Mouse (Mus musculus): ENCODE measurements around the gene Dmac2. TPM values are rescaled to one million over a fixed set of nuclear protein-coding genes. Genes with fewer than 3 reads are reported as not detected.
A peak's percentile ranks its signal among the peaks of the same experiment; 100 is the strongest.

The Dmac2 gene
- polyA plus RNA-seq, 1 experiment from 2014 or later: 22.4 TPM

DNA sequence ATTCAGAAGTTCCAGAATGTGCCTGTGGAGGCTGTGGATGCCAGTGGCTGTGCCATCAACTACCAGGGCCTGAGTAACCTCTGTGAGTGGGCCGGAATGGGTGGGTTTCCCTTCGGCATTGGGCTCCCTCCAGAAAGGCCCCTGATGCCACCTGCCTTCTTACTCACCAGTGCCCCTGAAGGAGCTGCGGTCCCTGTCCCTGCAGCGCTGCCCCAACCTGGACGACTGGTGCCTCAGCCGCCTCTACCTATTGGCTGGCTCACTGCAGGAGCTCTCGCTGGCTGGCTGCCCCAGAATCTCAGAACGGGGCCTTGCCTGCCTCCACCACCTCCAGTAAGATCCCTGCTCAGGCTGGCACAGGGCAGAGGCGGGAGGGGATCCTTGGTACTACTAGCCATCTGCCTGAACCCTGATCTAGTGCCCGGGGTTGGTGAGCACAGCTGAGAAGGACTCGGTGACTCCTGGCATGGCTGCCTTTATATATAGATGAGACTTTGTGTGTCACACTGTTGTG lies 4.7 kb downstream of the Dmac2 start:
- Histone ChIP-seq H3K9ac (ENCODE audit: low read length) (no peak overlapping the region), H3K27me3 (ENCODE audit: control insufficient read depth, insufficient read depth, low read length) (peaks cover 14% of the 10 kb centered on the region), H3K27ac (ENCODE audit: low read depth, low read length) (no peak overlapping the region), H3K9me3 (ENCODE audit: control insufficient read depth, low read length) (no peaks in the 10 kb centered on the region), H3K4me1 (ENCODE audit: control insufficient read depth, insufficient read depth, low read length) (peaks cover 7% of the 10 kb centered on the region), H3K36me3 (ENCODE audit: control insufficient read depth, insufficient read depth, low read length) (no peaks in the 10 kb centered on the region), H3K4me3 (ENCODE audit: low read depth, low read length) (no peak overlapping the region), H3K4me2 (ENCODE audit: low read depth) (no peak overlapping the region)
- WGBS: 93% methylated on average over 11 of the region's 11 CpGs
- ATAC-seq (ENCODE audit: insufficient read depth, low FRiP score, low TSS enrichment): no peak
- no peak for DNase-seq (ENCODE audit: low spot score)

DNA sequence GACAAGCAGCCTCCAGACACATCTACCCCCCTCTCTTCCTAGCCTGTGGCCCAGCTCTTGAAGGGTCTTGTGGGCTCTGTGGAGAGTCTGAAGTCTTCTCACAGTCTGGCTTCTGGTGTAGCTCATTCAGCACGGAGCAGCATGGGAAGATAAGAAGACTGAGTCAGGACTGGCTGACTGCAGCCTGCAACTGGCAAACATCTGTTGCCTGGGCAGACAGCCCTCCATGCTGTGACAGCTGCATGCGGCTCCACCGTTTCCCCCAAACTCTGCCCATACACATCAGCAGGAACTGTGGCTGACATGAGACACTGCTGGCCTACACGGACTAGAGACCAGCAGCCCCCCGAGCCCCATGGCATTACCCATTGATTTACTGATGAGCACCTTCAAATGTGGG lies 5.6 kb downstream of the Dmac2 start:
- Histone ChIP-seq H3K36me3 (ENCODE audit: control insufficient read depth, insufficient read depth, low read length) (peaks cover under 1% of the 10 kb centered on the region), H3K9me3 (ENCODE audit: control insufficient read depth, low read length) (no peaks in the 10 kb centered on the region), H3K9ac (ENCODE audit: low read length) (no peak overlapping the region), H3K27me3 (ENCODE audit: control insufficient read depth, insufficient read depth, low read length) (peaks cover 15% of the 10 kb centered on the region), H3K4me1 (ENCODE audit: control insufficient read depth, insufficient read depth, low read length) (peaks cover 7% of the 10 kb centered on the region), H3K4me2 (ENCODE audit: low read depth) (no peak overlapping the region), H3K4me3 (ENCODE audit: low read depth, low read length) (no peak overlapping the region), H3K27ac (ENCODE audit: low read depth, low read length) (no peak overlapping the region)
- 78% methylated on average over 5 of the region's 5 CpGs for WGBS
- no peak for DNase-seq (ENCODE audit: low spot score)
- no peak for ATAC-seq (ENCODE audit: insufficient read depth, low FRiP score, low TSS enrichment)

DNA sequence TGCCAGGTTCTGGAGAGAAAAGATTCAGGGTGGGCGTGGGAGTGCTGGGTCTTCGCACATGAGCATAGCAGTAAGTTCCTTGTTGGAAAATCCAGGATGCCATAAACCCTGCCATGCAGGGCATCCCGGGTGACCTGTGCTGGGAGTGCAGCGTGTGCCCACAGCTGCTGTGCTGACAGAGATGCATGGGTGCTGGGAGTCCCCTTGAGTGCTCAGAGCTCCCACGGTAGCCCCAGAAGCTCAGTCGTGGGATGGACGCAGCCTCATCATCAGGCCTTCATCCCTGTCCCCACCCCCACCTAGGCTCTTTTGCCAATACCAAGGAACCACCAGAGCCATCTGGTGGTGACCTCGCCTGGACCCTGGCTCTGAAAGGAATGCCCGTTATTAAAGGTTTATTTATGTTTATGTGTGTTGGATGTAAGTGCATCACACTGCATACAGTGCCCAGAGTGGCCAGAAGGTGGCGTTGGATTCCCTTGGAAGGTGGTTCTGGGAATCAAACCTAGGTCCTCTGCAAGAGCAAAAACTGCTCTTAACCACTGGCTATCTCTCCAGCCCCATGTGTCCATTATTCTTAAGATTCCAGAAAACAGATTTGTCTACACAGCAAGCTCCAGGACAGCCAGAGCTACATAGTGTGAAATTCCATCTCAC lies 6.5 kb downstream of the Dmac2 start:
- Histone ChIP-seq H3K4me1 (ENCODE audit: control insufficient read depth, insufficient read depth, low read length) (peaks cover 7% of the 10 kb centered on the region), H3K27me3 (ENCODE audit: control insufficient read depth, insufficient read depth, low read length) (peaks cover 15% of the 10 kb centered on the region), H3K4me3 (ENCODE audit: low read depth, low read length) (no peak overlapping the region), H3K9me3 (ENCODE audit: control insufficient read depth, low read length) (no peaks in the 10 kb centered on the region), H3K36me3 (ENCODE audit: control insufficient read depth, insufficient read depth, low read length) (peaks cover 3% of the 10 kb centered on the region), H3K9ac (ENCODE audit: low read length) (no peak overlapping the region), H3K4me2 (ENCODE audit: low read depth) (no peak overlapping the region), H3K27ac (ENCODE audit: low read depth, low read length) (no peak overlapping the region)
- WGBS: 77% methylated on average over 10 of the region's 10 CpGs
- ATAC-seq (ENCODE audit: insufficient read depth, low FRiP score, low TSS enrichment): no peak
- no peak for DNase-seq (ENCODE audit: low spot score)

DNA sequence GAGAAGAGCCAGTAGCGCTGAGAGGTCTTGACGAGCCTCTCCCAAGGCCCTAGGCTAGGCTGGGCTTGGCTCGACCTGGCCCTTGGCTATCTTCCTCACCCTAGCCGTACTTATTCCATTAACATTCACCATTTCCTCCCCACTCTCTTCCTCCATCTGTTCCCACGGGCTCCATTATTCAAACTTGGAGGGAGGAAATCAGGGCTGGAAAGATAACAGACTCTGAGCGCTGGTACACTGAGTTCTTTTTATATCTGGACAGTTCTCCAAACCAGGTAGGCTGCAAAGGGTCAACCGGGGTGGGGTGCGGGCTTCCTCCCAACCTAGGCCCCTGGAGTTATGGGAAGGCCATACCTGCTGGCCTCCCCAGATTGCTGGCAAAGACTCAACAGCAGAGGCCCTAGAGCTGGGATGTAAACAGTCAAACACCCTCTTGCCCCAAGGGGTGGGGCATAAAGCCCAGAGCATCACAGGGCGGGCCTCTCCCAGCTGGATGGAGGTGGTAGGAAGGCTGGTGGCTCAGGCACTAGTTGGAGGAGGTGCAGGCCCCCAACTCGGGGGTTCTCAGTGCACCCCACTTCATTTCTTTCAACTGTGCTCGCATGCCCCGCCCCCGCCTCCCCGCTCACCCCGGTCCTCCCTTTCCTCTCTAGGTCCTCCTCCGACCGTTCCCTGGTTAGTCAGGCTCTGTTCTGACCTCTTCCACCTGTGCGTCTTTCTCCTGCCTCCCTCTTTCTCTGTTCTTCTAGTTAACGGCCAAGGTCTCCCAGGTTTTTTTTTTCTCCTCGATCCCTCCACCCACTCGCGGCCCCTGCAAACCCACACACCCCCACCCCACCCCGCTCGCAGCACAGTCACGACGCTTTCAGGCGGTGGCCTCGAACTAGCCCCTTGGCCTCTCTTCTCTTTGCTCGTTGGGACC lies 7.6 kb downstream of the Dmac2 start, which contains the start of gene B3gnt8:
Gene B3gnt8, plus strand, starts transcription at position 146 of the 922 bp plus-strand sequence.
- Histone ChIP-seq H3K4me1 (ENCODE audit: control insufficient read depth, insufficient read depth, low read length) (peaks cover 7% of the 10 kb centered on the region), H3K9ac (ENCODE audit: low read length) (peak within 1 kb of the TSS; percentile 44), H3K4me3 (ENCODE audit: low read depth, low read length) (peak within 1 kb of the TSS; percentile 18), H3K36me3 (ENCODE audit: control insufficient read depth, insufficient read depth, low read length) (peaks cover 3% of the 10 kb centered on the region), H3K4me2 (ENCODE audit: low read depth) (peak within 1 kb of the TSS; percentile 44), H3K27ac (ENCODE audit: low read depth, low read length) (no peak within 1 kb of the TSS), H3K9me3 (ENCODE audit: control insufficient read depth, low read length) (no peaks in the 10 kb centered on the region), H3K27me3 (ENCODE audit: control insufficient read depth, insufficient read depth, low read length) (peaks cover 15% of the 10 kb centered on the region)
- DNase-seq (ENCODE audit: low spot score) (no peak), ATAC-seq (ENCODE audit: insufficient read depth, low FRiP score, low TSS enrichment) (no peak)
- WGBS: 22% methylated on average over 29 of the region's 29 CpGs

DNA sequence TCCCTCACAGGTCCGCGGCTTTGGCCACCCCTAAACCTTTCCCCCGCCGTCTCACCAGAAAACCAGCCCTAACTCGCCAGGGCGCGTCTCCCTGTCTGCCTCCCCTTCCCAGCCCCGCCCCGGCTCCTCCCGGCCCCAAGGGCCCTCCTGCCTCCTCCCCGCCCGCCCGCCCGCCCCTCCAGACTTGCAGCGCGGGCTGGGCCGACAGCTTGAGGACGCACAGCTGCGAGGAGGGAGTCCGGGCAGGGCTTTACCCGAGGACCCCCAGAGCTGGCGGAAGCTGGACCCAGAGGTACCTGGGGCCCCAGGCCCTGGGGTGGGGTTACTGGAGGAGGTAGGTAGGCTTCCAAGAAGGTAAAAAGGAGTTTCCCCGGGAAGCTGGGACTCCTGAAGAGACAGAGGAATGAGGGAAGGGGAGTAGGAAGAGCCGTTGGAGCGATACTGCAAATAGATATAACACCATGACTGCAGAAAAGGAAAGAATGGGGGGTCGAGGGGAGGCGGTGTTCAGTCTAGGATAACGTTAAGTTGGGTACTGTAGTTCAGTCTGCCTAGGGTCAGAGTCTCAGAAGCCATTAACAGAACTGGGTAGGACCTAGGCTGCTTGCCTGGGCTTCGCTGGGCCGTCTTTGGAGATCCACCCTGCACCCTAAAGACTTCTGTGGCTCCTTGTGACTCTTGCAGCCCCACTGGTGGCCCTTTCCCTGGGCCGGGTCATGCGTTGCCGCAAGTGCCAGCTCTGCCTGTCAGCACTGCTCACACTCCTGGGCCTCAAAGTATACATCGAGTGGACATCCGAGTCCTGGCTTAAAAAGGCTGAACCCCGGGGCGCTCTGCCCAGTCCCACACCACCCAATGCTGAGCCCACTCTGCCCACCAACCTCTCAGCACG lies 8.5 kb downstream of the Dmac2 start:
- ATAC-seq (ENCODE audit: insufficient read depth, low FRiP score, low TSS enrichment): no peak

DNA sequence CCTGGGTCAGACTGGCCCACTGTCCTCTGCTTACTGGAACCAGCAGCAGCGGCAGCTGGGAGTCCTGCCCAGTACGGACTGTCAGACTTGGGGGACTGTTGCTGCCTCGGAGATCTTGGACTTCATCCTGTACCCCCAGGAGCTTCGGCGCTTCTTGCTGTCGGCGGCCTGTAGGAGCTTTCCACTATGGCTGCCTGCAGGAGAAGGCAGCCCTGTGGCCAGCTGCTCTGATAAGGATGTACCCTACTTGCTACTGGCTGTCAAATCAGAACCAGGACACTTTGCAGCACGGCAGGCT lies 9.1 kb downstream of the Dmac2 start:
- DNase-seq (ENCODE audit: low spot score): no peak
- WGBS: 66% methylated on average over 8 of the region's 8 CpGs
- Histone ChIP-seq H3K4me3 (ENCODE audit: low read depth, low read length) (no peak overlapping the region), H3K27me3 (ENCODE audit: control insufficient read depth, insufficient read depth, low read length) (peaks cover 15% of the 10 kb centered on the region), H3K4me2 (ENCODE audit: low read depth) (no peak overlapping the region), H3K36me3 (ENCODE audit: control insufficient read depth, insufficient read depth, low read length) (peaks cover 3% of the 10 kb centered on the region), H3K9ac (ENCODE audit: low read length) (no peak overlapping the region), H3K4me1 (ENCODE audit: control insufficient read depth, insufficient read depth, low read length) (peaks cover 7% of the 10 kb centered on the region), H3K9me3 (ENCODE audit: control insufficient read depth, low read length) (no peaks in the 10 kb centered on the region), H3K27ac (ENCODE audit: low read depth, low read length) (no peak overlapping the region)
- no peak for ATAC-seq (ENCODE audit: insufficient read depth, low FRiP score, low TSS enrichment)

More for the DNA sequence above, 8.5 kb downstream of the Dmac2 start:
- peak; percentile 44 for DNase-seq (ENCODE audit: low spot score)
- Histone ChIP-seq H3K27ac (ENCODE audit: low read depth, low read length) (no peak overlapping the region), H3K27me3 (ENCODE audit: control insufficient read depth, insufficient read depth, low read length) (peaks cover 15% of the 10 kb centered on the region), H3K4me2 (ENCODE audit: low read depth) (peak overlapping the region; percentile 44), H3K4me1 (ENCODE audit: control insufficient read depth, insufficient read depth, low read length) (peaks cover 7% of the 10 kb centered on the region), H3K36me3 (ENCODE audit: control insufficient read depth, insufficient read depth, low read length) (peaks cover 3% of the 10 kb centered on the region), H3K4me3 (ENCODE audit: low read depth, low read length) (peak overlapping the region; percentile 18), H3K9me3 (ENCODE audit: control insufficient read depth, low read length) (no peaks in the 10 kb centered on the region), H3K9ac (ENCODE audit: low read length) (peak overlapping the region; percentile 44)
- WGBS: 17% methylated on average over 37 of the region's 38 CpGs

DNA sequence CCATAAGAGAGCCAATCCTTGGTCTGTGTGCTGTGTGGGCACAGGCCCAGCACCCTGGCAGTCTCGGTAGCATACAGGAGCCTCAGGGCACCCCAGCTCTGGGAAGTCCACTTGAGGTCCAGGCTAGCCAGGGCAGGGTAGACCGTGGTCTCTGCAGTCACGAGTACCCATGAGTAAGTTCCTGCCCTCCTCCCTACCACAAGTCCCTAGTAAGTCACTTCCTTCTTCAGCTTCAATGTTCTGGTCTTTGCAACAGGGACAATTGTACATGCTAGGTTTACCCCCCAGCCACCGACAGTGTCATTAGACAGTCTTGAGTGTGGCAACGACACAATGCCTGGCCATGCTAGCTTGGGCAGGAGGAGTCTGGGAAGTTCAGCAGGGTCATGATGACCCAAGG lies 13.5 kb downstream of the Dmac2 start:
- Histone ChIP-seq H3K27me3 (ENCODE audit: control insufficient read depth, insufficient read depth, low read length) (peaks cover 13% of the 10 kb centered on the region), H3K4me3 (ENCODE audit: low read depth, low read length) (no peak overlapping the region), H3K4me1 (ENCODE audit: control insufficient read depth, insufficient read depth, low read length) (peaks cover 3% of the 10 kb centered on the region), H3K9me3 (ENCODE audit: control insufficient read depth, low read length) (no peaks in the 10 kb centered on the region), H3K9ac (ENCODE audit: low read length) (no peak overlapping the region), H3K4me2 (ENCODE audit: low read depth) (no peak overlapping the region), H3K27ac (ENCODE audit: low read depth, low read length) (no peak overlapping the region), H3K36me3 (ENCODE audit: control insufficient read depth, insufficient read depth, low read length) (peaks cover 3% of the 10 kb centered on the region)
- ATAC-seq (ENCODE audit: insufficient read depth, low FRiP score, low TSS enrichment) (no peak), DNase-seq (ENCODE audit: low spot score) (no peak)
- 87% methylated on average over 5 of the region's 5 CpGs for WGBS

DNA sequence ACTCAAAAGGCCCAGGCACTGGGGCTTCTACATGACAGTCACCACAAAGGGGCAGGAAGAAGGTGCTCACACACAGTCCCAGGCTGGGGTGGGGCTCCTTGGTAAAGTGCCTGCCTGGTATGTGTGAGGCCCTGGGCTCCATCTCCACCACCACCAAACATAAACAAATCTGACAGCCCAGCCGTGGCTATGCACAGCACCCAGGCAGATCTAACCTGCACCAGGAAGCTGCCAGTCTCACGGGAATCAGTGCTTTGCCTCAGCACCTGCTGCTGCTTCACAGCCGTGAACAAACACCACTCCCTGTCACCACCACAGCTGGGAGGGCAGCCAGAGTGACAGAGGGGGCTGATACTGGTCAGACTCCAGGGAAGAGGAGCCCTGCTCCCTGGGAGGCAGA lies 17.2 kb downstream of the Dmac2 start:
- Histone ChIP-seq H3K4me3 (ENCODE audit: low read depth, low read length) (no peak overlapping the region), H3K9me3 (ENCODE audit: control insufficient read depth, low read length) (no peaks in the 10 kb centered on the region), H3K4me2 (ENCODE audit: low read depth) (no peak overlapping the region), H3K27me3 (ENCODE audit: control insufficient read depth, insufficient read depth, low read length) (no peaks in the 10 kb centered on the region), H3K27ac (ENCODE audit: low read depth, low read length) (no peak overlapping the region), H3K9ac (ENCODE audit: low read length) (no peak overlapping the region), H3K36me3 (ENCODE audit: control insufficient read depth, insufficient read depth, low read length) (no peaks in the 10 kb centered on the region; the same call in 1 of the 2 replicates), H3K4me1 (ENCODE audit: control insufficient read depth, insufficient read depth, low read length) (no peaks in the 10 kb centered on the region)
- ATAC-seq (ENCODE audit: insufficient read depth, low FRiP score, low TSS enrichment): no peak
- WGBS: 74% methylated on average over 3 of the region's 3 CpGs
- DNase-seq (ENCODE audit: low spot score): no peak
